Mouse (Mus musculus) megakaryocyte, adult 5-6 weeks (primary cell): ENCODE data around the gene Mfap3l. TPM values are rescaled to one million over a fixed set of nuclear protein-coding genes. Genes with fewer than 3 reads are reported as not detected.
A peak's percentile ranks its signal among the peaks of the same experiment; 100 is the strongest.
"Not testable (repeated sequence)": the region's sequence is repeated elsewhere in the genome, so short reads cannot be mapped to it uniquely, and the experiment has no call there.

Experiments used
- ATAC-seq: 2 replicates; pipeline ENCODE4 v1.8.0; 2016; ENCODE audit warnings: mild to moderate bottlenecking, inconsistent platforms; ENCODE audit not compliant: poor library complexity, severe bottlenecking
- total RNA-seq, 2 experiments: library from RNA; stranded (forward) in 1 of 2; stranded (reverse) in 1 of 2; fragments of 153-499, 151-499 nt in 1 of 2; fragments of 221-1000, 200-1000 nt in 1 of 2; gene quantifications; 2 replicates each; pipeline versions ENCODE4 v1.2.3 to v1.2.4; 2015 to 2017

Gene Mfap3l
- total RNA-seq, 2 experiments from 2014 or later = 0.84 to 1.4 TPM

- no peak for ATAC-seq
Observed at GRCm38 (mm10) chr8:60649081-60649480, 16.5 kb downstream of the Mfap3l start.

- ATAC-seq = no peak
Observed at GRCm38 (mm10) chr8:60650119-60650518, 17.5 kb downstream of the Mfap3l start.

GRCm38 (mm10) chr8:60657425-60658113, 24.9 kb downstream of the Mfap3l start:
- ATAC-seq = no peak

GRCm38 (mm10) chr8:60658114-60658500, 25.5 kb downstream of the Mfap3l start:
- no peak for ATAC-seq

- ATAC-seq = not testable (repeated sequence)
Observed at GRCm38 (mm10) chr8:60658686-60659085, 26.1 kb downstream of the Mfap3l start.

- ATAC-seq = no peak
Observed at GRCm38 (mm10) chr8:60659721-60660120, 27.1 kb downstream of the Mfap3l start.

GRCm38 (mm10) chr8:60661191-60661590, 28.6 kb downstream of the Mfap3l start:
- ATAC-seq = no peak

- ATAC-seq = no peak
Observed at GRCm38 (mm10) chr8:60663552-60663951, 30.9 kb downstream of the Mfap3l start.

GRCm38 (mm10) chr8:60665821-60666220, 33.2 kb downstream of the Mfap3l start:
- ATAC-seq = no peak

- ATAC-seq = no peak
Observed at GRCm38 (mm10) chr8:60666852-60667251, 34.2 kb downstream of the Mfap3l start.

- ATAC-seq = no peak
Observed at GRCm38 (mm10) chr8:60678590-60678989, 46.0 kb downstream of the Mfap3l start.

- no peak for ATAC-seq
Observed at GRCm38 (mm10) chr8:60681811-60682210, 49.2 kb downstream of the Mfap3l start.

GRCm38 (mm10) chr8:60682340-60682739, 49.7 kb downstream of the Mfap3l start:
- ATAC-seq = no peak

GRCm38 (mm10) chr8:60711516-60712086, 79.0 kb downstream of the Mfap3l start:
- no peak for ATAC-seq

GRCm38 (mm10) chr8:60714724-60715123, 82.1 kb downstream of the Mfap3l start:
- peak; percentile 91 for ATAC-seq

- no peak for ATAC-seq
Observed at GRCm38 (mm10) chr8:60718692-60719091, 86.1 kb downstream of the Mfap3l start.

Other genes starting within 250 kb of the Mfap3l start
- not detected in 2 replicates for gene Gm10283, start 129.6 kb upstream of the Mfap3l start, total RNA-seq (2015)
- not detected in 2 replicates for gene Gm10283, start 129.6 kb upstream of the Mfap3l start, total RNA-seq (2017)
- not detected in 2 replicates for gene Aadat, start 126.9 kb upstream of the Mfap3l start, total RNA-seq (2015)
- not detected in 2 replicates for gene Aadat, start 126.9 kb upstream of the Mfap3l start, total RNA-seq (2017)